Mouse (Mus musculus) lung, postnatal 0 days (tissue): ENCODE measurements around the gene Cacnb2.

Source experiments
- CTCF ChIP-seq: IDR thresholded peaks from 2 replicates; pipeline ENCODE4 v1.5.1; 2016; ENCODE audit warnings: antibody characterized with exemption, mild to moderate bottlenecking
- EP300 ChIP-seq: IDR thresholded peaks from 2 replicates; pipeline ENCODE4 v1.6.1; 2016; ENCODE audit warnings: antibody characterized with exemption, mild to moderate bottlenecking, control low read depth

DNA sequence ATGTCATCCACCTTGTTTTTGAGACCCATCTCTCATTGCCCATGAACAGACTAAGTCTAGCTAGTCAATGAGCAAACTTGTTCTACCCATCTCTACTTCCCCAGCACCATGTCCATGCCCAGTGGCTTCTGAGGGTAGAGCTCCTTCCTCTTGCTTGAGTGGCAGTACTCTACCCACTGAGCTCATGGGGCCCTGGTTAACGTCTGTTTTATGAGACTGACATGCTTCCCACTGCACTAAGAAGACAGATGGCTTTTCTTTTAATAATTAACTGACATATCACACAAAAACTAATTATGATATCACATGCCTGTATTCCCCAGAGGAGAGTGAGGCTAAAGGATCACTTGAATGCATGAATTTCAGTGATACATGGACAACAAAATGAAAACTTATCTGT lies 238.4 kb downstream of the Cacnb2 start:
- TF ChIP-seq CTCF (no peak), EP300 (no peak)
